Mouse (Mus musculus): Measurements from ENCODE around the gene Hist1h2bl.
A peak's percentile ranks its signal among the peaks of the same experiment; 100 is the strongest.

Gene Hist1h2bl

GRCm38 (mm10) chr13:21715864-21716539 is at the start of gene Hist1h2bl, which contains the start of gene Hist1h2ai:
Gene Hist1h2bl, minus strand, starts transcription at chr13:21716143.
Gene Hist1h2ai, plus strand, starts transcription at chr13:21716422.
- peak; percentile 86 for DNase-seq

GRCm38 (mm10) chr13:21755707-21756106 is 39.8 kb upstream of the Hist1h2bl start:
- no peak for DNase-seq

- DNase-seq = peak; percentile 34
Measured at GRCm38 (mm10) chr13:21754294-21755001, 38.5 kb upstream of the Hist1h2bl start.

GRCm38 (mm10) chr13:21753524-21754285 is 37.8 kb upstream of the Hist1h2bl start, which contains the start of the genes Hist1h2ak and Hist1h2bn:
Gene Hist1h2ak, minus strand, starts transcription at chr13:21753827.
Gene Hist1h2bn, plus strand, starts transcription at chr13:21754123.
- DNase-seq = peak; percentile 79

- DNase-seq = no peak
Measured at GRCm38 (mm10) chr13:21753051-21753523, 37.1 kb upstream of the Hist1h2bl start.

GRCm38 (mm10) chr13:21752356-21752755 is 36.4 kb upstream of the Hist1h2bl start:
- peak; percentile 16 for DNase-seq

GRCm38 (mm10) chr13:21751827-21752226 is 35.9 kb upstream of the Hist1h2bl start:
- no peak for DNase-seq

GRCm38 (mm10) chr13:21751417-21751816 is 35.5 kb upstream of the Hist1h2bl start:
- DNase-seq = no peak

- peak; percentile 98 for DNase-seq
Measured at GRCm38 (mm10) chr13:21750159-21751017, 34.4 kb upstream of the Hist1h2bl start, which contains the start of gene Hist1h4k. Gene Hist1h4k, minus strand, starts transcription at chr13:21750505.

- no peak for DNase-seq
Measured at GRCm38 (mm10) chr13:21749387-21750158, 33.6 kb upstream of the Hist1h2bl start.

GRCm38 (mm10) chr13:21745006-21745405 is 29.1 kb upstream of the Hist1h2bl start:
- no peak for DNase-seq

- DNase-seq = peak; percentile 88
Measured at GRCm38 (mm10) chr13:21734906-21735767, 19.2 kb upstream of the Hist1h2bl start, which contains the start of gene Hist1h4j. Gene Hist1h4j, plus strand, starts transcription at chr13:21735064.

- DNase-seq = peak; percentile 82
Measured at GRCm38 (mm10) chr13:21734010-21734905, 18.3 kb upstream of the Hist1h2bl start.

- peak; percentile 46 for DNase-seq
Measured at GRCm38 (mm10) chr13:21733466-21733865, 17.5 kb upstream of the Hist1h2bl start.

GRCm38 (mm10) chr13:21729544-21729943 is 13.6 kb upstream of the Hist1h2bl start:
- no peak for DNase-seq

GRCm38 (mm10) chr13:21727948-21728572 is 12.1 kb upstream of the Hist1h2bl start:
- DNase-seq = no peak

- peak; percentile 35 for DNase-seq
Measured at GRCm38 (mm10) chr13:21722993-21723836, 7.3 kb upstream of the Hist1h2bl start.
